Mouse (Mus musculus): Measurements from ENCODE around the gene Wsb1.
"Not testable (repeated sequence)": the region's sequence is repeated elsewhere in the genome, so short reads cannot be mapped to it uniquely, and the experiment has no call there.

Wsb1 gene

GRCm38 (mm10) chr11:79254391-79255098, at the start of gene Wsb1:
Gene Wsb1, minus strand, starts transcription at chr11:79254671.
- peak; percentile 91 for DNase-seq (ENCODE audit: low read depth, low spot score)

- DNase-seq (ENCODE audit: low read depth, low spot score): not testable (repeated sequence)
Observed at GRCm38 (mm10) chr11:79304245-79304644, 49.8 kb upstream of the Wsb1 start.

GRCm38 (mm10) chr11:79303109-79303508, 48.6 kb upstream of the Wsb1 start:
- DNase-seq (ENCODE audit: low read depth, low spot score): no peak

- no peak for DNase-seq (ENCODE audit: low read depth, low spot score)
Observed at GRCm38 (mm10) chr11:79299719-79300431, 45.4 kb upstream of the Wsb1 start.

GRCm38 (mm10) chr11:79296856-79297491, 42.5 kb upstream of the Wsb1 start, which contains the start of gene Gm9964:
Gene Gm9964, minus strand, starts transcription at chr11:79296906.
- no peak for DNase-seq (ENCODE audit: low read depth, low spot score)

GRCm38 (mm10) chr11:79296167-79296566, 41.7 kb upstream of the Wsb1 start:
- no peak for DNase-seq (ENCODE audit: low read depth, low spot score)

- no peak for DNase-seq (ENCODE audit: low read depth, low spot score)
Observed at GRCm38 (mm10) chr11:79293971-79294370, 39.5 kb upstream of the Wsb1 start.

- DNase-seq (ENCODE audit: low read depth, low spot score): no peak
Observed at GRCm38 (mm10) chr11:79293025-79293424, 38.6 kb upstream of the Wsb1 start.

GRCm38 (mm10) chr11:79292130-79292529, 37.7 kb upstream of the Wsb1 start:
- no peak for DNase-seq (ENCODE audit: low read depth, low spot score)

GRCm38 (mm10) chr11:79291651-79292050, 37.2 kb upstream of the Wsb1 start:
- no peak for DNase-seq (ENCODE audit: low read depth, low spot score)

- DNase-seq (ENCODE audit: low read depth, low spot score): no peak
Observed at GRCm38 (mm10) chr11:79290473-79290872, 36.0 kb upstream of the Wsb1 start.

GRCm38 (mm10) chr11:79288913-79289640, 34.6 kb upstream of the Wsb1 start:
- no peak for DNase-seq (ENCODE audit: low read depth, low spot score)

GRCm38 (mm10) chr11:79288278-79288843, 33.9 kb upstream of the Wsb1 start:
- DNase-seq (ENCODE audit: low read depth, low spot score): no peak

GRCm38 (mm10) chr11:79287447-79287846, 33.0 kb upstream of the Wsb1 start:
- no peak for DNase-seq (ENCODE audit: low read depth, low spot score)

GRCm38 (mm10) chr11:79286305-79286799, 31.9 kb upstream of the Wsb1 start:
- DNase-seq (ENCODE audit: low read depth, low spot score): no peak

GRCm38 (mm10) chr11:79283350-79284030, 29.0 kb upstream of the Wsb1 start:
- DNase-seq (ENCODE audit: low read depth, low spot score): no peak

- no peak for DNase-seq (ENCODE audit: low read depth, low spot score)
Observed at GRCm38 (mm10) chr11:79281396-79281795, 26.9 kb upstream of the Wsb1 start.

GRCm38 (mm10) chr11:79279732-79280405, 25.4 kb upstream of the Wsb1 start:
- DNase-seq (ENCODE audit: low read depth, low spot score): no peak

GRCm38 (mm10) chr11:79273757-79274156, 19.3 kb upstream of the Wsb1 start:
- no peak for DNase-seq (ENCODE audit: low read depth, low spot score)

GRCm38 (mm10) chr11:79273039-79273438, 18.6 kb upstream of the Wsb1 start:
- no peak for DNase-seq (ENCODE audit: low read depth, low spot score)
